Mouse (Mus musculus): ENCODE results near the gene Nmur1. TPM values are rescaled to one million over a fixed set of nuclear protein-coding genes. Genes with fewer than 3 reads are reported as not detected.

Nmur1 gene
- polyA plus RNA-seq, 1 experiment from 2014 or later: 0.46 TPM

GRCm38 (mm10) chr1:86441980-86442831 is 16.2 kb upstream of the Nmur1 start:
- Histone ChIP-seq H3K4me2 (ENCODE audit: low read depth, low read length) (peak overlapping the region; percentile 91), H3K9ac (ENCODE audit: low read depth, low read length) (peak overlapping the region; percentile 84), H3K27me3 (replicated peaks; ENCODE audit: control insufficient read depth, insufficient read depth, low read length) (no peaks in the 10 kb centered on the region), H3K36me3 (ENCODE audit: control insufficient read depth, insufficient read depth, low read length) (no peaks in the 10 kb centered on the region), H3K27ac (ENCODE audit: low read length) (peak overlapping the region; percentile 100), H3K4me3 (ENCODE audit: low read length) (peak overlapping the region; percentile 58), H3K4me1 (ENCODE audit: control insufficient read depth, insufficient read depth, low read length) (peaks cover 59% of the 10 kb centered on the region), H3K9me3 (ENCODE audit: control insufficient read depth, low read length) (no peaks in the 10 kb centered on the region)
- peak; percentile 55 for ATAC-seq
- WGBS: under 1% methylated on average over 81 of the region's 81 CpGs

- peak overlapping the region; percentile 84 for H3K9ac ChIP-seq (ENCODE audit: low read depth, low read length)
- ATAC-seq: no peak
- H3K9me3 ChIP-seq (ENCODE audit: control insufficient read depth, low read length): no peaks in the 10 kb centered on the region
- H3K27me3 ChIP-seq (replicated peaks; ENCODE audit: control insufficient read depth, insufficient read depth, low read length): no peaks in the 10 kb centered on the region
- H3K4me2 ChIP-seq (ENCODE audit: low read depth, low read length): peak overlapping the region; percentile 91
- H3K36me3 ChIP-seq (ENCODE audit: control insufficient read depth, insufficient read depth, low read length): no peaks in the 10 kb centered on the region
- H3K4me1 ChIP-seq (ENCODE audit: control insufficient read depth, insufficient read depth, low read length): peaks cover 59% of the 10 kb centered on the region
- WGBS: under 1% methylated on average over 5 of the region's 5 CpGs
- peak overlapping the region; percentile 100 for H3K27ac ChIP-seq (ENCODE audit: low read length)
- H3K4me3 ChIP-seq (ENCODE audit: low read length): peak overlapping the region; percentile 58
These were observed 15.6 kb upstream of the Nmur1 start for GRCm38 (mm10) chr1:86441724-86441979.

- peak overlapping the region; percentile 100 for H3K27ac ChIP-seq (ENCODE audit: low read length)
These were observed 15.1 kb upstream of the Nmur1 start for GRCm38 (mm10) chr1:86440887-86441723.

GRCm38 (mm10) chr1:86440171-86440886 is 14.3 kb upstream of the Nmur1 start:
- no peaks in the 10 kb centered on the region for H3K27me3 ChIP-seq (replicated peaks; ENCODE audit: control insufficient read depth, insufficient read depth, low read length)
- peak overlapping the region; percentile 58 for H3K4me3 ChIP-seq (ENCODE audit: low read length)
- H3K27ac ChIP-seq (ENCODE audit: low read length): peak overlapping the region; percentile 100
- peak; percentile 71 for ATAC-seq
- 7% methylated on average over 18 of the region's 18 CpGs for WGBS
- H3K4me2 ChIP-seq (ENCODE audit: low read depth, low read length): peak overlapping the region; percentile 91
- H3K9me3 ChIP-seq (ENCODE audit: control insufficient read depth, low read length): no peaks in the 10 kb centered on the region
- H3K4me1 ChIP-seq (ENCODE audit: control insufficient read depth, insufficient read depth, low read length): peaks cover 58% of the 10 kb centered on the region
- H3K9ac ChIP-seq (ENCODE audit: low read depth, low read length): peak overlapping the region; percentile 84
- H3K36me3 ChIP-seq (ENCODE audit: control insufficient read depth, insufficient read depth, low read length): no peaks in the 10 kb centered on the region

More at GRCm38 (mm10) chr1:86440887-86441723, 15.1 kb upstream of the Nmur1 start:
- Histone ChIP-seq H3K9me3 (ENCODE audit: control insufficient read depth, low read length) (no peaks in the 10 kb centered on the region), H3K4me1 (ENCODE audit: control insufficient read depth, insufficient read depth, low read length) (peaks cover 56% of the 10 kb centered on the region), H3K4me3 (ENCODE audit: low read length) (peak overlapping the region; percentile 58), H3K4me2 (ENCODE audit: low read depth, low read length) (peak overlapping the region; percentile 91), H3K27me3 (replicated peaks; ENCODE audit: control insufficient read depth, insufficient read depth, low read length) (no peaks in the 10 kb centered on the region), H3K9ac (ENCODE audit: low read depth, low read length) (peak overlapping the region; percentile 84), H3K36me3 (ENCODE audit: control insufficient read depth, insufficient read depth, low read length) (no peaks in the 10 kb centered on the region)
- ATAC-seq: peak; percentile 34
- WGBS: 1% methylated on average over 29 of the region's 29 CpGs

- no peak for ATAC-seq
- no peaks in the 10 kb centered on the region for H3K27me3 ChIP-seq (replicated peaks; ENCODE audit: control insufficient read depth, insufficient read depth, low read length)
- H3K36me3 ChIP-seq (ENCODE audit: control insufficient read depth, insufficient read depth, low read length): no peaks in the 10 kb centered on the region
- peaks cover 65% of the 10 kb centered on the region for H3K4me1 ChIP-seq (ENCODE audit: control insufficient read depth, insufficient read depth, low read length)
- H3K9me3 ChIP-seq (ENCODE audit: control insufficient read depth, low read length): no peaks in the 10 kb centered on the region
- H3K4me2 ChIP-seq (ENCODE audit: low read depth, low read length): no peak overlapping the region
- no peak overlapping the region for H3K4me3 ChIP-seq (ENCODE audit: low read length)
- 30% methylated on average over 8 of the region's 8 CpGs for WGBS
- 0 out of 2 replicates have a peak overlapping the region, but pooled peaks have one; percentile 21 for H3K27ac ChIP-seq (ENCODE audit: low read length)
- H3K9ac ChIP-seq (ENCODE audit: low read depth, low read length): peak overlapping the region; percentile 58; the same call in 1 of the 2 replicates
These were observed 13.6 kb upstream of the Nmur1 start for GRCm38 (mm10) chr1:86439487-86440170.

- Histone ChIP-seq H3K4me1 (ENCODE audit: control insufficient read depth, insufficient read depth, low read length) (peaks cover 63% of the 10 kb centered on the region), H3K27ac (ENCODE audit: low read length) (no peak overlapping the region)
- no peak for ATAC-seq
These were observed 12.5 kb upstream of the Nmur1 start for GRCm38 (mm10) chr1:86438501-86438900.

GRCm38 (mm10) chr1:86438014-86438319 is 11.9 kb upstream of the Nmur1 start:
- no peak overlapping the region for H3K4me3 ChIP-seq (ENCODE audit: low read length)
- 27% methylated on average over 6 of the region's 6 CpGs for WGBS
- no peaks in the 10 kb centered on the region for H3K27me3 ChIP-seq (replicated peaks; ENCODE audit: control insufficient read depth, insufficient read depth, low read length)
- H3K9ac ChIP-seq (ENCODE audit: low read depth, low read length): peak overlapping the region; percentile 45; the same call in 1 of the 2 replicates
- no peak for ATAC-seq
- 0 out of 2 replicates have a peak overlapping the region, but pooled peaks have one; percentile 16 for H3K4me2 ChIP-seq (ENCODE audit: low read depth, low read length)
- peaks cover 60% of the 10 kb centered on the region for H3K4me1 ChIP-seq (ENCODE audit: control insufficient read depth, insufficient read depth, low read length)
- no peaks in the 10 kb centered on the region for H3K36me3 ChIP-seq (ENCODE audit: control insufficient read depth, insufficient read depth, low read length)
- no peaks in the 10 kb centered on the region for H3K9me3 ChIP-seq (ENCODE audit: control insufficient read depth, low read length)
- H3K27ac ChIP-seq (ENCODE audit: low read length): peak overlapping the region; percentile 77

More at GRCm38 (mm10) chr1:86438501-86438900, 12.5 kb upstream of the Nmur1 start:
- Histone ChIP-seq H3K4me3 (ENCODE audit: low read length) (no peak overlapping the region), H3K27me3 (replicated peaks; ENCODE audit: control insufficient read depth, insufficient read depth, low read length) (no peaks in the 10 kb centered on the region), H3K9me3 (ENCODE audit: control insufficient read depth, low read length) (no peaks in the 10 kb centered on the region), H3K9ac (ENCODE audit: low read depth, low read length) (no peak overlapping the region), H3K4me2 (ENCODE audit: low read depth, low read length) (no peak overlapping the region), H3K36me3 (ENCODE audit: control insufficient read depth, insufficient read depth, low read length) (no peaks in the 10 kb centered on the region)
- 76% methylated on average over 2 of the region's 2 CpGs for WGBS

- H3K4me1 ChIP-seq (ENCODE audit: control insufficient read depth, insufficient read depth, low read length): peaks cover 56% of the 10 kb centered on the region
- H3K27me3 ChIP-seq (replicated peaks; ENCODE audit: control insufficient read depth, insufficient read depth, low read length): no peaks in the 10 kb centered on the region
- H3K36me3 ChIP-seq (ENCODE audit: control insufficient read depth, insufficient read depth, low read length): no peaks in the 10 kb centered on the region
- no peak overlapping the region for H3K4me3 ChIP-seq (ENCODE audit: low read length)
- no peak for ATAC-seq
- H3K9ac ChIP-seq (ENCODE audit: low read depth, low read length): peak overlapping the region; percentile 45
- no peaks in the 10 kb centered on the region for H3K9me3 ChIP-seq (ENCODE audit: control insufficient read depth, low read length)
- H3K4me2 ChIP-seq (ENCODE audit: low read depth, low read length): 0 out of 2 replicates have a peak overlapping the region, but pooled peaks have one; percentile 16
- H3K27ac ChIP-seq (ENCODE audit: low read length): peak overlapping the region; percentile 77
- WGBS: 36% methylated on average over 9 of the region's 9 CpGs
These were observed 11.4 kb upstream of the Nmur1 start for GRCm38 (mm10) chr1:86437219-86438013.

Measured in intestine, embryonic 16.5 days (tissue).